Mouse (Mus musculus) adrenal gland, adult (tissue): ENCODE measurements around the gene Olfr1377.
"Not testable (repeated sequence)": the region's sequence is repeated elsewhere in the genome, so short reads cannot be mapped to it uniquely, and the experiment has no call there.

Experiments
- DNase-seq, 2 experiments: peaks; one replicate each; pipeline ENCODE4 v3.0.0; 2022 to 2023; ENCODE audit warnings: low spot score in 1 of 2; ENCODE audit not compliant: inconsistent age in 2 of 2

Olfr1377 gene

DNA sequence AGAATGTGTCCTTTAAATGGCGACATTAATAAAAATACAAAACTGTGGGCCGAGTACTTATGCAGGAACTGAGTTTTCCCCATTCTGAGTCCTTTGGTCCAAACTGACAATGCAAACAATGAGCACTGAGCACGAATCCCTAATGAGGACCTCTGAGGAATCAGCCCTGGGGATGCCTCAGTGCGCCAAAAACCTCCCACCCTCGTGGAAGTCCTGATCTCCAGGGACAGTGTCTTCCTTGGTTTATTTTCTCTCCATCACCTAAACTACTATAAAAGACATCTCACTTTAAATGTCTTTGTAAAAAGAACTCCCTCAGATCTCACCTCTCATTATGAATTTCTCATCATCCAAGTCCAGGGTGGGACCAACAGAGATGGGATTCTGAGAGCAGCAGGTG lies at the start of gene Olfr1377:
TSS of gene Olfr1377 (plus strand) at position 301 of the 400 bp plus-strand sequence.
- no peak for DNase-seq

GRCm38 (mm10) chr11:50932040-50932439 lies 49.7 kb upstream of the Olfr1377 start:
- DNase-seq = no peak

GRCm38 (mm10) chr11:50938435-50938834 lies 43.3 kb upstream of the Olfr1377 start:
- DNase-seq = no peak

GRCm38 (mm10) chr11:50939621-50940366 lies 42.0 kb upstream of the Olfr1377 start:
- peak in 1 of 2 experiments; percentile 77 for DNase-seq

DNA sequence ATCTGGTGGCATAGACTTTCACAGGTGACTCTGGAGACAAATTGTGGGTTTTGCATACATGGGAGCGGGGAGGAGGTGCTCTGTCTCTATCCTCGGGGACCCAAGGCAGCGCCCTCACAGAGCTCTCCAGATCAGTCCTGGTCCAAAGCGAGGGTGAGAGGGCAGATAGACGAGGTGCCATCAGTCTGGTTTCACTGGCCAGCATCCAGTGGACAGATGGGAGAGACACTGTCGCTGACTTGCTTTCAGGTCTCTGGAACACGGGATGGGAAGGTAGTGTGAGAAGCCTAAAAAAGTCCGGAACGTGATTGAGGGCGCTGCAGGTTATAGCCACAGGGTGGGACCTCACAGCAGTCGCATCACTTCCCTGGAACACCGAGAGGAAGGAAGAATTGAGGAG lies 39.4 kb upstream of the Olfr1377 start:
- DNase-seq = no peak

DNA sequence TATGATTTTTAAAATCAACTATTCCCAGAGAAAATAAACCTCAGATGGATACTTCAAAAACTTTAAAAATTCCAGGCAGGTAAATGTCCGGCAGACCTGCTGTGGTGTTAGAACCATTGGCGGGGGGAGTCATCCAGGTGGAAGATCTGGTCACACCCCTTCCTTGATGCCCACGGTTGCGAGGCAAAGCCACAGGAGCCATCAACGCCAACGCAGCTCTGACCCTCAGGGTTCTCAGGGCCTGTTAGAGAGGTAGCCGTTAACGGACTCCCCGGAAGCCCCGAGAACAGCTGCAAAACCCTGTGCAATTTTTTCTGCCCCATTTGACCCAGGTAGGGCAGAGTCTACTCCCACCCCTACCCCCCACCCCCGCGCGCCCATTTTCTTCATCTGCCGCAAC lies 38.3 kb upstream of the Olfr1377 start, which contains the start of gene 4933414I15Rik:
TSS of gene 4933414I15Rik (minus strand) at position 260 of the 400 bp plus-strand sequence.
- DNase-seq = no peak

DNA sequence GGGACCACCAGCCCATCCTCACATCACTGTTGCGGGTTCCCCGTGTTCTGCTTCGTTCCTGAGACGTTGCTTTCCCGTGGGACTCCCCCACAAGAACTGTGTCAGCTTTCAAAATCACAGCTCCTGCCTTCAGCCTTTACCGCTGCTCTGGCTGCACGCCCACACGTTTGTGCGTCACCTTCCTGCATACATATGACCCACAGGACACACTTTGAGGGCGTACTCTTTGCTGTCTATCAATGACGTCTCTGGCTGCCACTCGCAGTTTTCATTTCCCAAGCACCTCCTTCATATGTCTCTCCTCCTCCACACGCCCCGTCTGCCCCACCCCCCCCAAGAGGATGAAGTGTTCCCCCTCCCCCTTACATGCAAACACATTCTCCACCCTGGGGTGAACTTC lies 29.5 kb upstream of the Olfr1377 start:
- DNase-seq = peak in 1 of 2 experiments; percentile 51

DNA sequence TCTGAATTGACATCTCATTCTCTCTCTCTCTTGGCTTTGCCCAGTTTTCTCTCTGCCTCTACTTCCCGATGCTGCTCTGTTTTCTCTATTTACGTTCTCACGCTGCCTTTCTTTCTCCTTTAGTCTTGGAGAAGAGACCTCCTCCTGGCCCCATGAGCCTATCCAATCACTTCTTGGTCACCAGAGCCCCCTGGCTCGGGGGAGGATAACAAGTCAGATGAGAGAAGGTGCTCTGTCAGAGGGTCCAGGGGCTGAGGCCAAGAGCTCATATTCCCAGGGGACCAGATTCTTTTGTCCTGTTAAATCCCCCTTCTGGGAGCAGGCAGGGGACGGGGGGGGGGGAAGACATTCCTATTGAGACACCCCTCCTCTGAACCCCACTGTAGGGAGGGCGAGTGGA lies 28.1 kb upstream of the Olfr1377 start, which contains the start of gene Prop1:
TSS of gene Prop1 (minus strand) at position 101 of the 400 bp plus-strand sequence.
- no peak for DNase-seq

GRCm38 (mm10) chr11:50964886-50965285 lies 16.9 kb upstream of the Olfr1377 start:
- DNase-seq = no peak

- DNase-seq = no peak
Measured at GRCm38 (mm10) chr11:50966230-50966629, 15.5 kb upstream of the Olfr1377 start, which contains the start of gene Olfr1378. Gene Olfr1378, plus strand, starts transcription at chr11:50966530.

- DNase-seq = peak; percentile 52 to 82
Measured at GRCm38 (mm10) chr11:50977216-50977615, 4.6 kb upstream of the Olfr1377 start.

- no peak for DNase-seq
Measured at GRCm38 (mm10) chr11:51003296-51003695, 21.5 kb downstream of the Olfr1377 start, which contains the start of gene Olfr51. Gene Olfr51, plus strand, starts transcription at chr11:51003596.

- DNase-seq = peak; percentile 94 to 99
Measured at GRCm38 (mm10) chr11:51011821-51012220, 30.1 kb downstream of the Olfr1377 start.

- DNase-seq = no peak
Measured at GRCm38 (mm10) chr11:51013936-51014335, 32.2 kb downstream of the Olfr1377 start, which contains the start of gene Olfr54. Gene Olfr54, plus strand, starts transcription at chr11:51014236.

- no peak for DNase-seq
Measured at GRCm38 (mm10) chr11:51016341-51016740, 34.6 kb downstream of the Olfr1377 start.

GRCm38 (mm10) chr11:51026811-51027210 lies 45.0 kb downstream of the Olfr1377 start:
- DNase-seq = not testable (repeated sequence)

DNA sequence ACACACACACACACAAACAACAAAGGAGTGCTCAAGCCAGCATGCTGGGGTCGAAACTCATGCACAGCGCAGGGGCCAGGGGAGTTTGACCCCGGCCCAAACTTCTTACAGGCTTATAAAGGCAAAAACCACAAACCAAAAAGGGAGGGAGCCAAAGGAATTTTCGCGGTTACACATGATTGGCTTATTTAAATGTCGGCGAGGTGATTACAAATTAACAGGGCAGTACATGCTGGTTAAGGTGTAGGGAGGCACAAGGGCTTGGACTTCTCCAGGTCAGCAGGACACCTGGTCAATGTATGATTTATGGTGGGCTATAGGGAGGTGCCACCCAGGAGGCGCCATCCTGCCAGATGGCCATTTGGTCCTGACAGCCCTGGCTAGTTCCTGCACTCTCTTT lies 47.6 kb downstream of the Olfr1377 start:
- DNase-seq = not testable (repeated sequence)

DNA sequence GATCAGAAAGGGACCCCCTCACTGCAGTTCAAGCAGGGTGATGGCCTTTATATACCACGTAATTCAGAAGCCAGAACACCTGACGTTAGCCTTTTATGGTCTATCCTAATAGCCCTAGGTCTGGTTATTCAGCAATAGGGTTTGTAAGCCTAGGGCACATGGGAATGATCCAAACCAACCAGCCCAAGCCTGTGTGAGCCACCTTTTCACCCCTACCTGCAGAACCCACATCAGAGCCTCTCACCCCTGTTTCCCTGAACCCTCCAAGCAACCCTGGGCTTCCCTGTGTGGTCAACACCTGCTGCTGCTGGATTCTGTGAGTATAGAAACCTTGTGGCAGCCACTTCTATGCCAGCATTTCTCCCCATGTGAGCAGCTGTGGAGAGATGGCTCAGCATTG lies 48.5 kb downstream of the Olfr1377 start:
- DNase-seq = no peak

- peak in 1 of 2 experiments; percentile 80 for DNase-seq
Measured at GRCm38 (mm10) chr11:51032851-51033250, 51.1 kb downstream of the Olfr1377 start.

DNA sequence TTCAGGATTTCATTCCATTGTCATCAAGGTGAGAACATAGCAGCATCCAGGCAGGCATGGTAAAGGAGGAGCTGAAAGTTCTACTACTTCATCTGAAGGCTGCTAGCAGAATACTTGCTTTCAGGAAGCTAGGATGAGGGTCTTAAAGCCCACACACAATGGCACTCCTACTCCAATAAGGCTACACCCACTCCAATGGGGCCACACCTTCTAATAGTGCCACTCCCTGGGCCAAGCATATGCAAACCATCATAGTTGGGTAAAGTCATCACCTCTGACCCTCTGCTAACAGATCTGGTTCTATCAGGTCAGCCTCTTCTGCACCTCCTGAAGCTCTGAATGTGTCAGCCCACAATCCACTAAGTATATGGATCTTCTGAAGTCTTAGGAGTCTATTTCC lies 52.4 kb downstream of the Olfr1377 start:
- DNase-seq = not testable (repeated sequence)

DNA sequence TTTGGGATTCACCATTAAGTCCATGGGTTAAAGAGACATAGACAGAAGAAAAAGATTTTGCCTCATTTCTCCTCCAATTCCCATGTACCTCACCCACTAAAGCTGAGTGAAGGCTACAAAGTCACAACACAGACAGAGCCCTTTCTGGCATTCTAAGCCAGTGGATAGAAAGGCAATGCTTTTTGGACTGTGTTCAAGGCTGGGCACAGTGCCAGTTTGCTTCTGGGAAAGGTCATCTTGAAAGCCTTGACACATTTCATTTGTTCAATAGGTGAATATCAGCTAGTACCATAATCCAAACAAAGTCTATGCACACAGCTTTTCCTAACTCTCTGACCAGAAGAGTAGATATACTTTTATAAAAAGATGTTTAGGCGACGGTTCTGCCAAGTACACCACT lies 54.2 kb downstream of the Olfr1377 start:
- DNase-seq = peak; percentile 88 to 96
